Mouse (Mus musculus) layer of hippocampus, adult 9-11 months (tissue): Measurements from ENCODE around the gene Zfp296.

ENCODE experiments used
- DNase-seq: peaks from one replicate; pipeline ENCODE4 v3.0.0; 2022

Zfp296 gene

GRCm38 (mm10) chr7:19577141-19577852 is at the start of gene Zfp296, which contains the start of gene Gemin7:
Gene Zfp296 (plus strand): TSS chr7:19577287.
Gene Gemin7 (minus strand): TSS chr7:19577595.
- no peak for DNase-seq

- DNase-seq: no peak
These were observed 46.0 kb upstream of the Zfp296 start for GRCm38 (mm10) chr7:19531077-19531476.

GRCm38 (mm10) chr7:19532240-19532639 is 44.8 kb upstream of the Zfp296 start:
- no peak for DNase-seq

- DNase-seq: no peak
These were observed 42.4 kb upstream of the Zfp296 start for GRCm38 (mm10) chr7:19534676-19535075.

GRCm38 (mm10) chr7:19540771-19541566 is 36.1 kb upstream of the Zfp296 start:
- no peak for DNase-seq

- DNase-seq: no peak
These were observed 35.4 kb upstream of the Zfp296 start for GRCm38 (mm10) chr7:19541681-19542154.

GRCm38 (mm10) chr7:19542155-19542691 is 34.9 kb upstream of the Zfp296 start:
- DNase-seq: peak; percentile 41

- DNase-seq: no peak
These were observed 33.5 kb upstream of the Zfp296 start for GRCm38 (mm10) chr7:19543584-19543983.

- no peak for DNase-seq
These were observed 31.1 kb upstream of the Zfp296 start for GRCm38 (mm10) chr7:19546007-19546406.

GRCm38 (mm10) chr7:19547344-19547969 is 29.6 kb upstream of the Zfp296 start:
- DNase-seq: no peak

GRCm38 (mm10) chr7:19549394-19549793 is 27.7 kb upstream of the Zfp296 start:
- no peak for DNase-seq

- DNase-seq: no peak
These were observed 25.5 kb upstream of the Zfp296 start for GRCm38 (mm10) chr7:19551634-19552033.

GRCm38 (mm10) chr7:19552443-19552842 is 24.6 kb upstream of the Zfp296 start:
- DNase-seq: no peak

GRCm38 (mm10) chr7:19554168-19554567 is 22.9 kb upstream of the Zfp296 start:
- peak; percentile 67 for DNase-seq

- DNase-seq: no peak
These were observed 20.0 kb upstream of the Zfp296 start for GRCm38 (mm10) chr7:19557086-19557485.

- DNase-seq: no peak
These were observed 18.8 kb upstream of the Zfp296 start for GRCm38 (mm10) chr7:19557982-19558900.

GRCm38 (mm10) chr7:19558965-19559364 is 18.1 kb upstream of the Zfp296 start:
- DNase-seq: no peak

GRCm38 (mm10) chr7:19560491-19561260 is 16.4 kb upstream of the Zfp296 start:
- DNase-seq: no peak

GRCm38 (mm10) chr7:19561431-19561764 is 15.7 kb upstream of the Zfp296 start:
- DNase-seq: no peak

- DNase-seq: peak; percentile 84
These were observed 15.1 kb upstream of the Zfp296 start for GRCm38 (mm10) chr7:19561765-19562642.
